Mouse (Mus musculus) CH12.LX (cell line): ENCODE data around the gene Zfp788. TPM values are rescaled to one million over a fixed set of nuclear protein-coding genes. Genes with fewer than 3 reads are reported as not detected.

Source experiments
- DNase-seq: peaks from one replicate; pipeline ENCODE4 v3.0.0-alpha.2; 2013; ENCODE audit errors: extremely low read depth
- H3K27ac ChIP-seq: 2 replicates; pipeline ENCODE4 v1.5.1; 2012; ENCODE audit warnings: low read depth, mild to moderate bottlenecking, control low read depth, moderate library complexity; ENCODE audit not compliant: insufficient read depth
- H3K27me3 ChIP-seq: replicated peaks from 2 replicates; pipeline ENCODE3; 2012; ENCODE audit warnings: inconsistent platforms
- H3K36me3 ChIP-seq, 2 experiments: replicated peaks in 1 of 2; 2 replicates each; pipeline versions ENCODE3 to v1.6.1; 2012; ENCODE audit warnings: inconsistent platforms in 1 of 2, low read length in 1 of 2, mild to moderate bottlenecking in 1 of 2, mixed read lengths in 1 of 2, moderate library complexity in 1 of 2; ENCODE audit not compliant: control insufficient read depth in 1 of 2, insufficient read depth in 1 of 2
- H3K4me1 ChIP-seq, 2 experiments: 2 replicates each; pipeline ENCODE4 v1.6.1; 2012; ENCODE audit warnings: inconsistent platforms in 1 of 2, moderate library complexity in 1 of 2; ENCODE audit not compliant: insufficient read depth in 2 of 2, control insufficient read depth in 1 of 2
- H3K4me2 ChIP-seq: 2 replicates; pipeline ENCODE4 v1.6.1; 2012; ENCODE audit warnings: low read depth, mild to moderate bottlenecking, control low read depth; ENCODE audit not compliant: poor library complexity, insufficient read depth, severe bottlenecking
- H3K4me3 ChIP-seq, 3 experiments: fragments of 150-350 bp in 1 of 3; sonication (generic) in 1 of 3; replicated peaks in 1 of 3; 2 replicates each; pipeline versions ENCODE3 to v1.5.1; 2011 to 2012; ENCODE audit warnings: low read depth in 2 of 3, low read length in 2 of 3, mild to moderate bottlenecking in 2 of 3, moderate library complexity in 2 of 3, control low read depth in 1 of 3, improper control_type of control experiment in 1 of 3, inconsistent platforms in 1 of 3, mixed read lengths in 1 of 3; ENCODE audit not compliant: poor library complexity in 1 of 3
- H3K79me2 ChIP-seq: replicated peaks from 2 replicates; pipeline ENCODE4 v1.6.1; 2012; ENCODE audit warnings: mild to moderate bottlenecking, moderate library complexity; ENCODE audit not compliant: control insufficient read depth, poor library complexity, insufficient read depth, severe bottlenecking; ENCODE audit errors: extremely low read depth
- H3K9ac ChIP-seq: 2 replicates; pipeline ENCODE4 v1.6.1; 2012; ENCODE audit warnings: low read depth, mild to moderate bottlenecking, control low read depth, moderate library complexity; ENCODE audit not compliant: insufficient read depth
- H3K9me3 ChIP-seq: replicated peaks from 2 replicates; pipeline ENCODE3; 2012; ENCODE audit warnings: low read length, inconsistent platforms, mixed read lengths
- BHLHE40 ChIP-seq: IDR thresholded peaks from 2 replicates; pipeline ENCODE4 v1.6.1; 2011; ENCODE audit warnings: mild to moderate bottlenecking, low read depth, low read length, improper control_type of control experiment
- CHD1 ChIP-seq: IDR thresholded peaks from 2 replicates; pipeline ENCODE4 v1.6.1; 2012; ENCODE audit warnings: low read depth, low read length, improper control_type of control experiment, inconsistent platforms
- CTCF ChIP-seq, 2 experiments: IDR thresholded peaks in 1 of 2; conservative IDR thresholded peaks in 1 of 2; 2 replicates each; pipeline ENCODE4 v1.5.1; 2011 to 2012; ENCODE audit warnings: low read depth in 2 of 2, low read length in 2 of 2, improper control_type of control experiment in 1 of 2, inconsistent platforms in 1 of 2, mild to moderate bottlenecking in 1 of 2, moderate library complexity in 1 of 2
- E2F4 ChIP-seq: IDR thresholded peaks from 2 replicates; pipeline ENCODE4 v1.6.1; 2011; ENCODE audit warnings: low read depth, low read length, improper control_type of control experiment; ENCODE audit not compliant: insufficient replicate concordance
- ELF1 ChIP-seq: IDR thresholded peaks from 2 replicates; pipeline ENCODE4 v1.6.1; 2014; ENCODE audit warnings: low read depth, mild to moderate bottlenecking, inconsistent platforms, low read length, improper control_type of control experiment
- GABPA ChIP-seq: IDR thresholded peaks from 2 replicates; pipeline ENCODE4 v1.6.1; 2012; ENCODE audit warnings: low read depth, low read length, improper control_type of control experiment, inconsistent platforms; ENCODE audit not compliant: insufficient replicate concordance
- HCFC1 ChIP-seq: IDR thresholded peaks from 2 replicates; pipeline ENCODE4 v1.6.1; 2012; ENCODE audit warnings: low read depth, mild to moderate bottlenecking, inconsistent platforms, low read length, improper control_type of control experiment
- IRF4 ChIP-seq: IDR thresholded peaks from 2 replicates; pipeline ENCODE4 v1.6.1; 2014; ENCODE audit warnings: low read depth, mild to moderate bottlenecking, inconsistent platforms, low read length, improper control_type of control experiment
- JUN ChIP-seq: IDR thresholded peaks from 2 replicates; pipeline ENCODE4 v1.6.1; 2011; ENCODE audit warnings: low read depth, mild to moderate bottlenecking, low read length, improper control_type of control experiment, moderate library complexity; ENCODE audit not compliant: insufficient read depth
- JUND ChIP-seq: conservative IDR thresholded peaks from 2 replicates; pipeline ENCODE4 v1.6.1; 2011; ENCODE audit warnings: low read depth, low read length, improper control_type of control experiment
- KAT2A ChIP-seq: IDR thresholded peaks from 2 replicates; pipeline ENCODE4 v1.6.1; 2012; ENCODE audit warnings: low read length, improper control_type of control experiment, inconsistent platforms; ENCODE audit not compliant: insufficient replicate concordance
- MAFK ChIP-seq: IDR thresholded peaks from 2 replicates; pipeline ENCODE4 v1.6.1; 2011; ENCODE audit warnings: low read length, improper control_type of control experiment; ENCODE audit not compliant: insufficient replicate concordance
- MAX ChIP-seq: IDR thresholded peaks from 2 replicates; pipeline ENCODE4 v1.6.1; 2011; ENCODE audit warnings: low read length, improper control_type of control experiment
- MAZ ChIP-seq: IDR thresholded peaks from 2 replicates; pipeline ENCODE4 v1.6.1; 2012; ENCODE audit warnings: low read depth, mild to moderate bottlenecking, inconsistent platforms, low read length, improper control_type of control experiment, moderate library complexity
- MEF2A ChIP-seq: IDR thresholded peaks from 2 replicates; pipeline ENCODE4 v1.6.1; 2014; ENCODE audit warnings: low read depth, mild to moderate bottlenecking, inconsistent platforms, low read length, improper control_type of control experiment, borderline replicate concordance
- MXI1 ChIP-seq: IDR thresholded peaks from 2 replicates; pipeline ENCODE4 v1.6.1; 2011; ENCODE audit warnings: mild to moderate bottlenecking, low read depth, low read length, improper control_type of control experiment
- NELFE ChIP-seq: IDR thresholded peaks from 2 replicates; pipeline ENCODE4 v1.6.1; 2011; ENCODE audit warnings: low read depth, low read length, improper control_type of control experiment
- NRF1 ChIP-seq: IDR thresholded peaks from 2 replicates; pipeline ENCODE4 v1.6.1; 2014; ENCODE audit warnings: low read depth, mild to moderate bottlenecking, inconsistent platforms, low read length, improper control_type of control experiment, moderate library complexity
- PAX5 ChIP-seq: IDR thresholded peaks from 2 replicates; pipeline ENCODE4 v1.6.1; 2012; ENCODE audit warnings: low read length, inconsistent platforms, mixed read lengths
- POLR2A ChIP-seq: IDR thresholded peaks from 2 replicates; pipeline ENCODE4 v1.6.1; 2011; ENCODE audit warnings: low read depth, mild to moderate bottlenecking, improper control_type of control experiment, low read length
- RAD21 ChIP-seq: IDR thresholded peaks from 2 replicates; pipeline ENCODE4 v1.6.1; 2011; ENCODE audit warnings: low read depth, mild to moderate bottlenecking, low read length, improper control_type of control experiment, moderate library complexity
- SMC3 ChIP-seq: IDR thresholded peaks from 2 replicates; pipeline ENCODE4 v1.6.1; 2011; ENCODE audit warnings: low read depth, low read length, improper control_type of control experiment
- TBP ChIP-seq: conservative IDR thresholded peaks from 2 replicates; pipeline ENCODE4 v1.6.1; 2011; ENCODE audit warnings: low read depth, low read length, improper control_type of control experiment
- TCF12 ChIP-seq: IDR thresholded peaks from 2 replicates; pipeline ENCODE4 v1.6.1; 2014; ENCODE audit warnings: low read depth, mild to moderate bottlenecking, inconsistent platforms, low read length, improper control_type of control experiment
- UBTF ChIP-seq: IDR thresholded peaks from 2 replicates; pipeline ENCODE4 v1.6.1; 2012; ENCODE audit warnings: low read depth, mild to moderate bottlenecking, inconsistent platforms, low read length, improper control_type of control experiment, moderate library complexity
- USF2 ChIP-seq: conservative IDR thresholded peaks from 2 replicates; pipeline ENCODE4 v1.6.1; 2011; ENCODE audit warnings: low read depth, low read length, improper control_type of control experiment
- ZC3H11A ChIP-seq: IDR thresholded peaks from 2 replicates; pipeline ENCODE4 v1.6.1; 2012; ENCODE audit warnings: low read depth, mild to moderate bottlenecking, inconsistent platforms, low read length, improper control_type of control experiment
- ZKSCAN1 ChIP-seq: IDR thresholded peaks from 2 replicates; pipeline ENCODE4 v1.6.1; 2012; ENCODE audit warnings: low read depth, inconsistent platforms, low read length, improper control_type of control experiment, borderline replicate concordance
- ZMIZ1 ChIP-seq: IDR thresholded peaks from 2 replicates; pipeline ENCODE4 v1.6.1; 2012; ENCODE audit warnings: low read depth, mild to moderate bottlenecking, inconsistent platforms, low read length, improper control_type of control experiment
- ZNF384 ChIP-seq: IDR thresholded peaks from 2 replicates; pipeline ENCODE4 v1.6.1; 2012; ENCODE audit warnings: low read depth, low read length, improper control_type of control experiment, inconsistent platforms
- dilution Hi-C: fragments of 300-500 bp; cut with MboI; formaldehyde crosslinking; loops from 2 replicates; pipeline ENCODE4 v1.14.3; 2020; ENCODE audit warnings: low sequenced_read_pairs; ENCODE audit not compliant: extremely low pct_unique_long_range_greater_than_20kb, extremely low pct_ligation_motif_present
- in situ Hi-C: fragments of 300-500 bp; cut with MboI; formaldehyde crosslinking; loops from 3 replicates; pipeline ENCODE4 v1.14.3; 2019; ENCODE audit warnings: low sequenced_read_pairs, low pct_ligation_motif_present, low pct_unique_long_range_greater_than_20kb, mixed read lengths
- polyA plus RNA-seq: library from polyadenylated mRNA; unstranded; fragments of >175 nt; gene quantifications from 2 replicates; pipeline ENCODE4 v1.2.1, GENCODE M21; 2012; ENCODE audit warnings: low read depth; ENCODE audit not compliant: insufficient read length
- total RNA-seq, 2 experiments: library from RNA; depleted of rRNA; stranded (reverse); fragments of 300-350 nt in 1 of 2; fragments of >200 nt in 1 of 2; gene quantifications; 2 replicates each; pipeline ENCODE4 v1.2.3; 2012 to 2014

The Zfp788 gene
- total and polyA plus RNA-seq, 3 experiments: 4.8 to 11.6 (median 5.6) TPM

DNA sequence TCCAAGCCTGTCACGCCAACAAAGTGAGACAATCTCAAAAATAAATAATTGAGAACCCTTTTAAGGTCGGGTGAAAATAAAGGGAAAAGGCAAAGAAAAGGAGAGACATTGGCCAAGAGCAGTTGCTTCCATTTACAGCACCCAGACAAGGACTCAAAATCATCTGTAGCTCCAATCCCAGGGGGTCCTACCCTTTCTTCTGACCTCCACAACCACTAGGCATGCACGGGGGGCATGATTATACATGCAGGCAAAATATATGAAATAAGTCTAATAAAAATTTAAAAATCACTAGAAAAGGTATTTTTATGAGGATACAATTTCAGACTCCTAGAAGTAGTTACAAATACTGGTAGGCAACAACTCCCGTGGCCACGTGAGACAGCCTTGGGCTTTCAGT lies 34.4 kb upstream of the Zfp788 start:
- TF ChIP-seq JUN (no peak), CTCF (conservative IDR thresholded peaks at IDR 0.05 in 1 of 2, IDR thresholded peaks at IDR 0.05 in 1 of 2; ENCODE audit: low read depth in 2 of 2, low read length in 2 of 2) (no peak), TBP (no peak), GABPA (no peak), MAX (no peak), NRF1 (no peak), ZNF384 (no peak), USF2 (no peak), E2F4 (no peak), ELF1 (no peak), MAFK (no peak), TCF12 (no peak), MAZ (no peak), UBTF (no peak), SMC3 (no peak), MEF2A (no peak)
- H3K27me3 ChIP-seq: no peaks in the 10 kb centered on the region
- H3K79me2 ChIP-seq: peaks cover 30% of the 10 kb centered on the region
- in situ Hi-C loops (no loop called here), dilution Hi-C loops (no loop called here)
- peaks cover 3 to 16% of the 10 kb centered on the region in 2 experiments for H3K4me1 ChIP-seq
- H3K4me2 ChIP-seq: peak overlapping the region; percentile 64
- peak overlapping the region; percentile 62 to 91 (median 70) for H3K4me3 ChIP-seq
- H3K36me3 ChIP-seq: peaks cover 0 to 9% of the 10 kb centered on the region in 2 experiments
- no peaks in the 10 kb centered on the region for H3K9me3 ChIP-seq
- H3K9ac ChIP-seq: peak overlapping the region; percentile 81
- no peak overlapping the region for H3K27ac ChIP-seq
- DNase-seq: no peak

- peaks cover 30% of the 10 kb centered on the region for H3K79me2 ChIP-seq
- H3K9ac ChIP-seq: peak within 1 kb of the TSS; percentile 89
- H3K27me3 ChIP-seq: no peaks in the 10 kb centered on the region
- peak; percentile 92 for DNase-seq
- H3K36me3 ChIP-seq: peaks cover 0 to 13% of the 10 kb centered on the region in 2 experiments
- dilution Hi-C loops (no loop called here), in situ Hi-C loops (no loop called here)
- H3K4me1 ChIP-seq: peaks cover 3 to 16% of the 10 kb centered on the region in 2 experiments
- H3K27ac ChIP-seq: peak within 1 kb of the TSS; percentile 34; the same call in 1 of the 2 replicates
- H3K9me3 ChIP-seq: no peaks in the 10 kb centered on the region
- H3K4me2 ChIP-seq: peak within 1 kb of the TSS; percentile 99
- H3K4me3 ChIP-seq: peak within 1 kb of the TSS; percentile 70 to 93 (median 91)
- TF ChIP-seq IRF4 (no peak), ZNF384 (no peak), ZC3H11A (no peak), BHLHE40 (0 out of 2 replicates have a peak, but pooled peaks have one; percentile 16), KAT2A (peak; percentile 73; the same call in 1 of the 2 replicates), HCFC1 (peak; percentile 81), TCF12 (peak; percentile 88), RAD21 (no peak), GABPA (no peak), PAX5 (no peak), NELFE (peak; percentile 57), CTCF (conservative IDR thresholded peaks at IDR 0.05 in 1 of 2, IDR thresholded peaks at IDR 0.05 in 1 of 2; ENCODE audit: low read depth in 2 of 2, low read length in 2 of 2) (no peak), CHD1 (no peak), MAZ (no peak), MAFK (no peak), MAX (peak; percentile 76; the same call in 1 of the 2 replicates), ELF1 (peak; percentile 82), SMC3 (no peak), MXI1 (peak; percentile 90), NRF1 (peak; percentile 86), ZKSCAN1 (no peak), JUND (no peak), ZMIZ1 (0 out of 2 replicates have a peak, but pooled peaks have one; percentile 57), JUN (no peak), POLR2A (peak; percentile 79)
Measured at GRCm38 (mm10) chr7:41599034-41599813, 33.8 kb upstream of the Zfp788 start, which contains the start of gene 2610021A01Rik. 2610021A01Rik (plus strand) TSS chr7:41599230.
